Mouse (Mus musculus) lung, postnatal 36 days (tissue): ENCODE measurements around the gene Wwox.

Source experiments
- DNase-seq: peaks from one replicate; pipeline ENCODE4 v3.0.0; 2022; ENCODE audit warnings: mixed read lengths

Gene Wwox

DNA sequence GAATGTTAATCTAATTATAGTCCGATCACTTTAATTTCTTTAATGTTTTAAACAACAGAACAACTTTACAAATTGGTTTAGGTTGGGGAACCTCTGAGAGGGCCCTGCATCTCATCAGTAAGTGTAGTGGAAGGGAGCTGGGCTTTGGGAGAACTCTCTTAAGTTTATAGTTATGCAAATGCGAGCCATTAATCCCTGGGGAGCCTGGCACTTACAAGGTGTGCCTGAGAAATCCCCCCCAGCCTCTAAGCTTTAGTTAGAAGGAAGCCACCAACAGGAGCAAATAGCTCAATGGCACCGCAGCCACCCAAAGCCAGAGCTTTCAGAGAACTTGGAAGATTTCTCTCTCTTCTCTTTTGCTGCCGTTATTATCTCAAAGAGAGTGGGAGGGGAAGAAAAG lies 759.7 kb downstream of the Wwox start:
- DNase-seq, result no peak

DNA sequence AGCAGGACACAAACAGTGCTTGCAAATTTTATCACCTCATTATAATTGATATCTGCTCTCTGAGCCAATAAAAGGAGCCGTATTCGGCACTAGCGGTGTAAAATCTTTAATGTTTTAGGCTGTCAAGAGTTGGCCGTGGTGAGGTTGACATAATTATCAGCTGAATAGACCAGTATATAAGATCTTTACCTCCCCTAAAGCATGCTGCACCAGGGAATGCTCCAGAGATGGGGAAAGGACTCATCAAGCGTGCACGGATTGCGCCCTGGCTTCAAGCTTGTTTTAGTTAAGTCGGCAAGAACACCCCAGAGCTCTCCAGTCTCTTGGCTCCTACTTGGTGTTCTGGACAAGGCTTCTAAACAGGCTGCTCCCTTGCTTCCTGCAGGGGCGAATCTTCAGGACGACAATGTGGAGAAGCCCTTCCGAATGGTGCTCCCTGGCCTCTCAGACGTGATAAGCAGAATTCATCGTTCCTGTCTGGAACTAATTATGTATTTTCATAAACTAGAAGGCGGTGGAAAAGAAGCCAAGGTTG lies 760.2 kb downstream of the Wwox start:
- peak; percentile 18 for DNase-seq

DNA sequence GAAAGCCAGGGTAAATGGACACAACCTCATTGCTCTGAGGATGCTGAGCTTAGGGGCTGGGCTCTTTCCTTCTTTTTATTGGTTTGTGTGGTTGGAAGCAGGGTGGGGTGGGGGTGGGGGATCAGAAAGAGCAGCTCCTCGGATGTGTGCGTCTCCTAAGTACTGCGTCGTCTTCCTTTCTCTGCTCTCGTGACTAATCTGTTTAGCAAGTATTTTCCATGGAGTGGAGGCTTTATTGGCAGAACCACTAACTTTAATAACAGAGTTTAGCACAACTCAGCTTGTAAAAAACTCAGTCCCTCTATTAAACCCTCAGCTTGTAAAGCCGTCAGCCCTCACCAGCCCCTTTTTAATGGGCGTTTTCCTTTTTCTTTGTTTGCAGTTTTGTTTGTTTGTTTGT lies 762.3 kb downstream of the Wwox start:
- no peak for DNase-seq

DNA sequence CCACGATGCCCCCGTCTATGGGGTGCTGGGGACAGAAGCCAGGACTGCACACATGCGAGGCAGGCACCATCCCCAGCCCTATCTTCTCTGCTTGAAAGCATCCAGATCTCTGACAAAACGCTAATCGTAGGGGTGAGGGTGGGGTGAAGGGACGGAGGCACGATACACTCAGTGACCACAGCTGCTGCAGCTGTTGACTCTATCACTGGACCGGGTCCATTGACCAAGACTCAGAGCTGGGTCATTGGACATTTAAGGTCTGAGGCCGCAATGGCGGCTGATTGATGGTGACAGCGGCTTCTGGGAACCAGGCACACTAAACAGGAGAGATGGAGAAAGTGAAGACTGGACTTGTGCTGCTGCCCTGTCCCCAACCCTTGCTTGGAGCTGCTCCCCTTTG lies 768.0 kb downstream of the Wwox start:
- DNase-seq, result no peak

DNA sequence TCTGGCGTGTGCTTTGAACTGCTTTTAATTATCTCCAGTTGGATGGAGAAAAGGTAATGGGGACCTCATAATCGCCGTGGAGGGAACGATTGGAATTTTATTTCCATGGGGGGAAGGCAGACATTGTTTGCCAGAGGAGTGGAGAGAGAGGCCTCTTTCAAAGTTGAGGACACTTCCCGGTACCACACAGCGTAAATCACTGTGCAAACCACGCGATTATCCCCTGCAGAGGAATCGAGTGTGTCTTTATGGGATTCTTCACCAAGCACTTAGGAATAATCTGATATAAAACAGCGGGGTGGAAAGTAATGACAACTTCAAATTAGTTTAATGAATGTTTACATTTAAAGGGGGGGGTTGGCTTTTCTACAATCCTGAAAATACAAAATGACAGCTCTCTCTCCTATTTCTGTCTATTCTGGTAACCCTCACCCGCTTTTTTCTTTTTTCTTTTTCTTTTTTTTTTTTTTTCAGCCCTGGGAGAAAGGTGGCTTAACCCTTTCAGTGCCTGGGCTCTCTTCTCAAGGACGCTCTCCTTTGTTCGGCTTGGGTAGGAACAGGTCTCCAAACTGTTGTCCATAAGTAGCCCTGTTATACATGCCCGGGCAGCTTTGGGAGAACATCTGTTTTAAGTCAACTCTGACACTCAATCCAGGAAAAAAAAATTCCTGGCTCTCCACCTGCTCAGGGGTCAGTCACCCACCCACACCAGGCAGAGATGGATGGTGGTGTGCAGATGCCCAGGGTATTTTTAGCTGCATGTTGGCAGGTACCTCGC lies 769.1 kb downstream of the Wwox start:
- DNase-seq, result no peak

DNA sequence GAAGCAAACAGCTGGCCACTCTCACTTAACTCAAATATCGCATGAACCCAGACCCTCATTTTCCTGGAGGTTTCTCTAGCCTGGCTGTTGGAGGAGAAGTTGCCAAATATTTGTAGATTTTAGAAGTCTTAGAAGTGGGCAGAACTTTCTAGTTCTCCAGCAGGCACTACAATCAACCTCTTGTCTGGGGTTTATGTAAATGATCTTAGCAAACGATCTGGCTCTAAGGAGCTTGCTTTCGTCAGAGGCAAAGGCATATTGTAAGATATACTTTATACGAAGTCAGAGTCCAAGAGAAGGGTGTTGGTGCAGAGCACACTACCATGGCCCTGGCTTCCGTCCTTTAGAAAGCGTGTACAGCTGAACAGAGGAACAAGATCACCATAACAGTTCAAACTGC lies 770.6 kb downstream of the Wwox start:
- DNase-seq, result no peak

DNA sequence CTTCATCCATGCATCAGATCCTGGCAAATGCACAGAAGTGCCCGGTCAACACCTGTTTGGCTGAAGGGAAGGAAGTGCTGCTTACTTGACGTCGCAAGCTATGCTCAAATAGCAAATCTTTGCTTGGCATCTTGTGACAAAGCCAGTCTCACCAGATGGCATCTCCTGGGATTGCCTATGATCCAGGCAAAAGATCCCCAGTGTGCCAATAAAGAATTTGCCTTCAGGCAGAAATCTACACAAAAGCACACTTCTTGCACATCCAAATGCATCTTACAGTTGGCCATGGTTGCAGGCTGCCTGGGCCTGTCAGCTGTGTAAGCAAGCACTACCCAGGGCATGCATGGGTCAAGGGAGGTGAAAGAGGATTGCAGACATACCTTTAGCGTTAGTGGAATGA lies 773.7 kb downstream of the Wwox start:
- DNase-seq, result no peak

DNA sequence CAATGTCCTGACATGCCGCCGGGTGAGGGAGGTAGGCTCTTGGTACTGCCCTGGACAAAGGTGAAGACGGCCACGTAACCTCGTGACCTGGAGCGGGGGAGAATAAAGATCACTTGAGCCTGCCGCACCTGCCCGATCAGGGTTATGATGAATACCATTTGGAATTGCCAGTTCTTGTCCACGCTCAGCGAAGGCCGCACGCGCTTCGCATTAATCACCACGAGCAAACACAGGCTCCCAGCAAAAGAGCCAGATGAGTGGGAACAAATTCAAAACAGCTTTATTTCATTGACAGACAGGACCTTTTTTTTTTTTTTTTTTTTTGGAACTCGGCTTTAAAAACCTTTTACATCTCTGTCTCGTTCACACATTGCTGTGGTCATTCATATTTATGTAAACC lies 775.4 kb downstream of the Wwox start:
- DNase-seq, result no peak

DNA sequence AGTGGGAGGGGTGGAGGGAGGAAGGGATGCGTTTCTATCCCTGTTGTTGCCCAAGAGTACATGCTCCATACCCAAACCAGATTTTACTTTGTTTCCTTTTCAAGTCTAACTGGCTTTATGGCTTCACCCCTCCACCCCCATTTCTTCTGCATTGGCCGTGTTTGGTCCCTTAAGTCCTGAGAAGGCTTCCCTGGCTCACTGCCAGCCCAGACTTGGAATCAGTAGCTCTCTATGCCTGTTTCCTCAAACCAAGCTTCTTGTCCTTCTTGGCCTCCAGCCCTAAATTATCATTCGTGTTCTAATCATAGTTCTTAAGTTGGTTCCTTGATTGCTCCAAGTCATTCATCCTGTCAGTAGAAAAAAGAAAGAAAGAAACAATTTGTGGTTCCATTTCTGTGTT lies 777.3 kb downstream of the Wwox start:
- no peak for DNase-seq

DNA sequence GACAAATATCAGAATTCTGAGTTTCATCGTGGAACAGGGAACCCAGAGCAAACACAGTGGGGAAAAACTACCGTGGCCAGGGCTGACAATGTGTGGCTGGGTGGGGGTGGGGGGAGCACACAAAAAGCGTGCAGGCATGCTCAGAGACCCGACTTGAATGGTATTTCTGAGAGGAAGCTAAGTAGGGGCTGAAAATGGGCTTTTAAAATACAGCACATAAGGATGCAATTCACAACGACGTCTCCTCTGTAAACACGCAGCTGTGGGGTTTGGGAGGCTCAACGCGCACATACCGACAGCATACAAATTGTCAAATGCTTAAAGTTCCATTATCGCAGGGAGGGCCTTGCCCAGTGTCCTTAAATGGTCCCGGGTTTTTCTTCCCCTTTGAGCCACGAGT lies 783.1 kb downstream of the Wwox start:
- no peak for DNase-seq

DNA sequence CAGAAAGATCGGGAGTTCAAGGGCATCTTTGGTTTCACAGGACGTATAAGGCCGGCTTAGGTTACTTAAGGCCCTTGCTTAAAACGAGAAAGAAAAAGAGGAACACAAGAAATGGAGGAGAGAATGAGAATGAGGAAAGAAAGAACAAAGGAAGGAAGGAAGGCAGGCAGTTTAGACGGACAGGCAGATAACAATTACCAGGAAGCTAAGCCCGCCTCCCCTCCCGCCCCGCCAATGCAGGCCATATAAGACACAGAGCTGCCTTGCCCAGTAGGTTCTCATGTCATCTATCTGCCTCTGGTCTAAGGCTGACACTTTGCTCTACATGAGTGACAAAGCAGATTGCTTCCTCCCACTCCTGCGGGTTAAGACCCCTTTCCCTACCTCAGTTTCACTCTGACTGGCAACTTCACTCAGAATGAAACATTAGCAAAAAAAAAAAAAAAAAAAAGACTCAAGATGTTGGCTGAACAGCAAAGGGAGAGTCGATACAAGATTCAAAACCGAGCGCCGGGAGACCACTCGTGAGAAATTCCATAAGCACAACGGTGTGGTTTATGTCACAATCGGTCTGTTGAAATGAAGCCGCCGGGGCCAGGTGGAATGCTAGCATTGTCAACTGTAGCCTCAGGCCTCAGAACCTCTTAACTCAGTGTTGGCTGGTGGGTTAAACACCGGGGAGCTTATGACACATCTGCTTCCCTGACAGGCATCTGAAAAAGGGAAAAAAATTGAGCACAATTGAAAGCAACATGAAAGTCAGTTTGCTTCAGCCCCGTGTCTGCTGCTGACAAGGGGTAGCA lies 787.5 kb downstream of the Wwox start:
- no peak for DNase-seq

DNA sequence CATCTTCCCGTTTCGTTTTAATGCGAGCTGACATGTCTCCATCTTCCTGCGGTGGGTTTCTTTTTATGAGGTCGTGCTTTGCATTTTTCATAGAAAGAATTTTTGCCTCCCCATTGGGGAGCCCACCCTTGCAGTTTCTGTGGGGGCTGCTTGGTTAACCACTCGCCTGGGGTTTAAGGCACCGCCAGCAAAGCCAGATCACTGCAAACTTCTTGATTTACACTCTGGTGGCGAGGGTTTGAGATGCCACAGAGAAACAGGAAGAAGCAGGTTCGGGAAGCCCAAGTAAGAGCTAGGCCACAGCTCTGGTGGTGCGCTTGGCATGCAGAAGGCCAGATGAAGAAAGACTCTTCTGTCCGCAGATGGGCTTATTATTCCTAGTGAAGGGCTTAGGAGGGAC lies 789.4 kb downstream of the Wwox start:
- no peak for DNase-seq

DNA sequence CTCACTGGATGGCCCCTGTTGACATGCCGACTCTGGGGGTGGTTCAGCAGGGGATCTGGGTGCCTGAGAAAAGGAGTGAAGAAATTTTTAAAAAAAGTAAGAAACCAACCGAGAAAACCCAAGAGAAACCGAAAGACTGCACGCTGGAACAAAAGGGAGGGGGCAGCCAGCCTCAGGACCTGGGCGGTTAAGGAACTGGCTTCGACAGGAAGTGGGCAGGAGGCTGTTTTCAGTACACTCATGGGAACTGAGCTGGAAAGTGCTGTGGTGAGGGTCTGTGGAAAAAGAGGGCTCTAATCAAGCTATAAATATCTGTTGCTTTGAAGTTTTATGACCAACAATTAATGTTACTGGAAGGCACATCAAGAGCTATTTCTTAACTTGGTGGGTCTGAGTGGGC lies 794.6 kb downstream of the Wwox start:
- no peak for DNase-seq

DNA sequence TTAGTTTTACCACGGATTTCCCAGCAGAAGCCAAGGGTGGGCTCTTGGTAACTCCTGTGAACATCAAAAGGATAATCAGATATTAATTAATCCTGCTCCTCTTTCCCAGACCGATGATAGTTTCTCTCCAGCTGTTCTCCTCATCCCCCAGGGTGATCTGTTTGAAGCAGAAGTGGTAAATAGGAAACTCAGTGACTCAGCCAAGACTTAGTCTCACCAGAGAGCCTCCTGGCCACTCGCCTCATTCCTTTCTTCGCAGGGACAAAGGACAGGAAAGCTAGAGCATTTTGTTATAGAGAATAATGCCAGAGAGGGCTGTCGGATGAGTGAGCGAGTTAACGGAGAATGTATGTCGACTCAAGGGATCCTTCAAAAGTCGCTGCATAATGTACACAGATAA lies 798.1 kb downstream of the Wwox start:
- no peak for DNase-seq

DNA sequence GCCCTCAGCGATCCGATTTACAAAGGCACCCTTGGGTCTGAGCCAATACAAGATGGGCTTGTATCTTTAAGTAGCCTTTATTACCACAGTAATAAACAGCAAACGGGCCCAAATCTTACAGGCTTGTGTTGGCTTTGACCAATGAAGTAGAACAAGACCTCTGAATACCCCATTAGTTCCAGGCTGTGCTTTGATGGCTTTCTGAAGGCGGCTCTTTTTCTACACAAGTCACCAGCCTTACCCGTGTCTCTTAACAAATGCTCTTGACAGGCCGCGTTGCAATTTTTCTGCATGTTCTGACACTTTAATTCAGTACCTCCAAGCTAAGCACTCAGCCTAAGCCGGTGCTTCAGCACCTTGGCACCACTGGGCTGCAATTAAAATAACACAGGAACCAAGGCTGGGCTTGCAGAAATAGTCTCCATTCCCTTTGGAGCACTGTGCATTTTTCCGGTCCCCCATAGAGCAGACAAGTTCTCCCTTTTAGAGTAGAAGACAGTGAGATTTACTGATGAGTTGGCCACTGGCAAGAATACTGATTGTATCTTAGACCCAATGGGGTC lies 804.1 kb downstream of the Wwox start:
- DNase-seq, result no peak

DNA sequence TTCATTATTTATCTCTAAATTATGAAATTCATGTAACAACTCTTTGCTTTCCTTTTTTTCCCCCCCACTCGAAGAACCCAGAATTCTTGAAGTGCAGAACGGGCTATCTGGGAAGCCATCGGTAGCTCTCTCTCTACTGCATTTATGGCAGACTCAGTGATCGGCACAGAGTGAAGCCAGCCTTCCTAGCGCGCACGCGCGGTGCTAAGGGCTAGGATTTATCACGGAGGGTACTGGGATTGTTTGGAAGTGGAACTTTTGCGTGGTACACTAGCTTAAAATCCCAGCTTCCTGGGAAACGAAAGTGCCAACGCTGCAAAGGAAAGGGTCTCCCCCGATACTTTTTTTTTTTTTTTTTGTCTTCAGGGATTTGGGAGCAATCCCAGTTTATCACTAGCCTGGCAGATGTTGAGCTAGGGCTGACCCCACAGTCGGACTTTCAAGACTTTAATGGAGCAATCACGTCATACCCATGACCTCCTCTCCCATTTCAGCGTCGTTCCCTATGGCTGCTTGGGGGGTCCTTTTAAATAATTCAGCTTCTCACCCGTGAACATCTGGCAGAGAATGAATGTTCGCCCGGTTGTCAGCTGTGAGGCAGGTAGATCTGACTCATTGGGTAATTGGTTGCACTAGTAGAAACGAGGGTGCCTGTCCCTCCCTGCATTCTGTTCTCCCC lies 810.4 kb downstream of the Wwox start:
- peak; percentile 6 for DNase-seq

DNA sequence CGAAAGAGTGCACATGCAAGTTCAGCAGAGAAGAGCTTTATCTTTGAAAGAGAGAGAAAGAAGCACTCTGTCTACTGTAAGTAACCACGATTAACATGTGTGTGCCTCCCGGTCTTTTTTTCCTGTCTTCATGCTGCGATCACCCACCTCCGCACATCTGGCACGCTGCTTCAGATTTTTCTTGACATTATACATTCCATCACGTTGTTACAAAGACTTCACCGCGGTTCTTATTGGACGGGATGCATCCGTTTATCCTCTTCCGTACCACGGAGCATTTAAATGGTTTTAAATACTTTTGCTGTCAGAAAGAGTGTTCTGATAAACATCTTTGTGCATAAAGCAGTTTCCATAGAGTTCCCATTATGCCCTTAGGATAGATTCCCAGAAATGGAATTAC lies 816.1 kb downstream of the Wwox start:
- DNase-seq, result no peak

DNA sequence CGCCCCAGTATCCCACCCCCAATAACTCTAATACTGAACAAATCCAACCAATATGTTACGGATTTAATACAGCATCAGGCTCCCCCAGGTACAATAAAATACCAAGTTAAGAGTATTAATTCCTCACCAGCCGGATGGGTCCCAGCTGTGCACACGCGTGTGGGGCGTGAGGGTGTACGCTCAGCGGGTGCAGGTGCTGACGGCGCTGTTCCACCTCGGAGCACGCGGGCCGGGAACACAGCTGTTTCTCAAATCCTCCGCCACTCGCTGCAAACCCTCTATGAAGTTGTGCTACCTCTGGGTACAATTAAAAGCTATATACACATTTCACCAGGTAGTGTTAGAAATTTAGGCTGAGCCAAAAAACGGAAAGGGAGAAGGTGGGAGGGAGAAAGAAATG lies 818.0 kb downstream of the Wwox start:
- DNase-seq, result no peak

DNA sequence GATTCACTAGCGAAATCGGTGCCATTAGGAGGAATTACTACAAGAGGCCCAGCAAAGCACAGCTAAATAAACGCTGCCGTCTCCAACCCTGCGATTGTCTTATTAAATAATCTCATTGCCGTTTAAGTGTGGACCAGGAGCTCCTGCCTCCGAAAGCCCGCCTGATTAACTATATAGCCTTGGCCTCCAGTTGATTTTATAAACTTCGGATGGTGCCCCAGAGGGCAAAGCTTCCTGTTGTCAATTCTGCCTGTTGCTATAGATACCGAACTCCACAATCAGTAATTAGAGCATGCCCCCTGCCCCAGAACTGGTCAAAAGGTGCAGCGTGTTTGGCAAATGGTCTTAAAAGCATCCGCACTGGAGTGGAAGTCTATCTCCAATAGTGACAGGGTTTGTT lies 820.4 kb downstream of the Wwox start:
- DNase-seq, result no peak

DNA sequence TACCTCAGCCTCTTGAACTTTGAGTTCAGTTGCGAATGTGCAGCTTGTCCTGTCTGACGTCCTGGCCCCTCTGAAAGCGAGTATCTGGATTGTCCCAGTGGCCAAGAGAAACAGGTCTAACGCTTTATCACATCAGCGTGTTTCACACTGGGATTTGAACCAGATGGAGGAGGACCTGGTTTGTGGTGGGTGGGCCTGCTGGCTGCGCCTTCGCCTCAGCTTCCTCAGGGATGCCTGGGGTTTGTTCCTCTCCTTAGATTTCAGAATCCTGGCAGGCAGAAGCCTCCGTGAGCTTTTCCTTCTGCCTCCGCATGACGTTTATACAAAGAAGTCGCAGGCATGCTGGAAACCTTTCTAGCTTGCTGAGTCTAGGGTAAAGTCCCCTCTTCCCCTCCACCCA lies 827.7 kb downstream of the Wwox start:
- no peak for DNase-seq

DNA sequence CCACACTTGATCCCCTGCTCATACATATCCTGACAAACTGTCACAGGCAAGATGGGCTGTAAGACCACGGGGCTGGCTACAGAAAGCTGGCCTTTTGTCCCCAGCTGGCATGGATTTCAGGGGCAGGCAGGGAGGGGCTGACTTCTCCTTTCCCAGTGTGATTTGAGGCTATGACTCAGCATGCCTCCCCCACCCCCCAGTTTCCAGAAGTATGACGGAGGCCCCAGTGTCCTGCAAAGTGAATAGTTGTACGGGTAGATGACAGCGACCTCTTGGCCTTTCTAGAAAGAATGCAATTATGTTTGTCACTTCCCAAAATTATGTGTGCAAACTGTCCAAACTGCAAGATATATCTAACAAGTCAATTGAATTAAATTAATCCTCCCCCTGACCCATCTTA lies 830.1 kb downstream of the Wwox start:
- DNase-seq, result no peak

DNA sequence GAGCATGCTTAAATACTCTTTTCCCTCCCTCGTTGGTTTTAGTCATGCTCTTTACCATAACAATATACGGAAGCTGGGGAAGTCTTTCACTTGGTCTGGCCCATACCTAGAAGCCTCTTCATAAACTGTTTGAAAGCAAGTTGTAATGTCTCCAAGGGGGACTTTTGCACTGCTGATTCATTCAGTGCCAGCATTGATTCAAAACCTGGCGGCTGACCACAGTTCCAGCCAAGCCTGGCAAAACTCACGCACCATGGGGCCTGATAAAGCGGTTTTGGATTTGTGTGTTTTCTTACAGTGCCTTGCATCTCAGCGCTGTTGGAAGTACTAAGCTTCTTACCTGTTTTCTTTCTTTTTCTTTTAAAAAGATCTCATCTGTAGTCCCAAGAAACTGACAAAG lies 834.5 kb downstream of the Wwox start:
- no peak for DNase-seq

DNA sequence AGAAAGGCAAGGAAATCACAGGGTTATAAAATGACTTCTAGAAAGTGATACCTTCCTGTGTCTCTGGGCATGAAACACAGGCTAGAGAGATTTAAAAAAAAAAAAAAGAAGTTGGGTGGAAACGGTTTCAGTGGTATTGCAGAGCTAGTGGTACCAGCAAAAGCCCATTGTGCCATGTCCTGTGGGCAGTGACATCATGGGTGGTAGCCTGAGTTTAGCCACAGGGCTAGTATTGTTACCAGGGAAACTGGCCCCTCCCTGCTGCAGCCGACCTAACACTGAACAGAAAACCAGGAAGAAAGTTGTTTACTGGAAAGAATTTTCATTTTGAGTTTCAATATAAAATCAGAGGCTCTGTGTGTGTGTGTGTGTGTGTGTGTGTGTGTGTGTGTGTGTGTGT lies 836.8 kb downstream of the Wwox start:
- DNase-seq, result peak; percentile 59
